Mouse (Mus musculus) heart, postnatal 36 days (tissue): ENCODE data around the gene Skp1a. TPM values are rescaled to one million over a fixed set of nuclear protein-coding genes. Genes with fewer than 3 reads are reported as not detected.

ENCODE experiments used
- DNase-seq, 2 experiments: peaks; one replicate each; pipeline ENCODE4 v3.0.0; 2021 to 2022
- intact Hi-C: fragments of 180-260 bp; cut with DNase I; formaldehyde crosslinking; loops from one replicate; pipeline ENCODE4 v1.15.1; 2025
- total RNA-seq, 2 experiments: library from RNA; stranded (reverse); gene quantifications; 2 replicates each; pipeline ENCODE4 v1.2.3; 2021

Gene Skp1a
- total RNA-seq, 2 experiments from 2014 or later = 241 to 246 TPM

DNA sequence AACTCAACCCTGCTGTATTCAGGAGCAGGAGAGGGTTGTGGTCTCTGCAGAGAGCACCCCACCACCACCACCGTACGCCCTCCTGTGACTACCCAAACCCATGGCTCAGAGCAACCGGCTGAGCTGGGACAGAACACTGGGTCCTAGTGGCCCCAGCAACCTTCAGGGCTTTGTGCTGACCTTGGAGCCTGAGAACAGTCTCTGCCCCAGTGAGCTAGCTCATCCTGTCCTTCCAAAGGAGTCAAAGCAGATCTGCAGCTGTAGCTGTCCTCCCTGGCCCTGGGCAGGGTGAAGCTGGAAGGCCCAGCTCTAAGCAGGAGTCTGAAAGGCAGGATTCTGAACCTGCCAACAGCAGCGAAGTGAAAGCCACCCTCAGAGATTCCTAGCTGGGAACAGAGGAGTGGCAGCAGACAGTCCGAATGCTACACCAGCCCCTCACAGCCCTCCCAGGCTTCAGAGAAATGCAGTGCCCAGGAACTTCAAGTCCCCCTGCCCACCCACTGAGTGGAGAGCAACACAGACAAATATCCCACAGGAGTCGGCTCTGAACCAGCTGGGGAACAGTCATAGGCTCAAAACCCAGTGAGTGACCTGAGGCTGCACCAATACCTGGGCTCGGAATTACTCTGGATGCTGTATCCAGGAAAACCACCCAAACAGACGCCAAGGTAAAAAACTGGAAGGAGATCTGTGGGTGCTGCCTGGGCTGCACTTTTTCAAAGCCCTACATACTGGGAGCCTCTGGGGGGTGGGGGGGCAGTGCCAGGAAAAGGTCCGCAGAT, 44.2 kb downstream of the Skp1a start:
- no peak for DNase-seq
- intact Hi-C loops = no loop called here

DNA sequence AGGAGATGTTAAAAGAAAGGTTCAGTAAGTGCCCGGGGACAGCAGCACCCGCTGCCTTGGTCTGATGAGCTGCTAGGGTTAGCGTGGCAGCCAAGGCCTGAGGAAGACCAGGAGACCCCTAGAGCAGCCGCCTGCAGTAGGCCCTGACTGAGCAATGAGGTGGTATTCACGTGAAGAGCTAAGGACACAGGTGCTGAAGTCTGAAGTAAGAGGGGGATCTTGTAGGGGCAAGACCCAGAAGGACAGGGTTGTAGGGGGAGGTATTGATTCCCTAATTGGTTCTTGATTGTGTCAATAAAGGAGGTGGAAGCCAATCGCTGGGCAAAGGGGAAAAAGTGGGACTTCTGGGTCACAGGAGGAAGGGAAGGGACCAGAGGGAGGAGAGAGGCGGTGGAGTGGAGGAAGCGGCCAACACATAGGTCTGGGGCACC, 45.2 kb downstream of the Skp1a start:
- intact Hi-C loops = no loop called here

DNA sequence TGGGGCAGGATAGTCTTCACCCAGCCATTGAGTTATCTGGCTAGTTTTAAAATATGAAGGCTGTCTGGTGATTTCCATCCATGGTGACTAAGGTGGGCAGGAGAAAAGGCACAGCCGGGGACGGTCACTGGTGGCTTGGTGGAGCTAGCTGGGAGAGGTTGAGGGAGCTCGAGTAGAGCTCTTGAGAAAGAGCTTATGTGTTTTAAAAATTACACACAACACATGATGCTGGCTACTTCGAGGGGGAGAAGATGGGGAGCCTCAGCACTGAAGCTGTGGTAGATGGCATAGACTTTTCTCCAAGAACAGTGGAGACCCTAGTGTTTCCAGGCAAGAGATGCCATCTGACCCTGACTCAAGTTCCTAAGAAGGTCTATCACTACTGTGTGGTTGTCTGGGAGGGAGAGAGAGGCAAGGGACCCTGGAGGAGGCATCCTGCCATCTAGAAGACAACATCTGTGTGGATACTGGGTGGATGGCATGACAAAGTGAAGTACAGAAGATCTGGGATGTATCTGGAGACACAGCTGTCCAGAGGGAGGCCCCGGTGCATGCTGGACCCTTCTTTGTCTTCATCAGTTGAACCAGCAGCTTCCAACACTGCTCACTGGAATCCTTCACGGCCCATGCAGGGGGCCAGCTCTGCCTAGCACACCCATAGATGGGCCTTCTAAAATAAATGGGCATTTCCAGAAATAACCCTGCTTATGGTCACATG, 45.8 kb downstream of the Skp1a start:
- DNase-seq = no peak
- intact Hi-C loops = no loop called here

More for the DNA sequence above, 45.2 kb downstream of the Skp1a start:
- DNase-seq = no peak

DNA sequence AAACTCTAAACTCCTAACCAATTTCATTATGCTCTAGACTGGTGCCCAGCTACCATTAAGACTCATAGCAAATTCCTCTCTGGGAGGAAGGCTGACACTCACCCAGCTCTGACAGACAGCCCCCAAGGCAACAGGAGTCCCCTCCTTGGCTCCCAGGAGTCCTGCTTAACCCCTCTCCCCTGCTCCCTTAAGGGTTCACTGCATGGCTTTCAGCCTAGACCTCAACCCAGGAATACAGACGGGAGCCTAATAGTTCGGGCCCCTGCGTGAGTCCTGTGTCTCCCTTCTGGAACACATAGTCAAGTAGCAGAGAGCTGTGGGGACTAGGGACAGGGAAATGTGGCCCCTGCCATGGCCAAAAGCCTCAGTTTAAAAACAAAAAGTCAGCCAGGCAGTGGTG, 46.4 kb downstream of the Skp1a start:
- DNase-seq = no peak
- intact Hi-C loops = no loop called here

DNA sequence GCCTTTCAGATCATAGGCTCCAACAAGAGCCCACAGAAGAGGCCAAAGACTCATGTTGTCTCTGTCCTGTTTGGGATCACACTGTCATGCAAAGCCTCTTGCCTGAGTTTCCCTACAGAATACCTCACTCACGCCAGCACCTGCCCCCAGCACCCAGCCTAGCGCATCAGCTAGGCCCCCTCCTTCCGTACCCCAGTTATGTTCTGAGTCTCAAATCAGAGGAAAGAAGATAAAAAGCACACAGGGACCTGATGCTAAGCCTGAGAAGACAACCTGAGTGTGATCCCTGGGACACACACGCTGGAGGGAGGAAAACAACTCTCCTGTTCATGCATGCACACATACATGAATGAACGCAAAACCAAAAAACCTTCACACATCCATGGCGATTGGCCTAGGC, 47.2 kb downstream of the Skp1a start:
- intact Hi-C loops = no loop called here

DNA sequence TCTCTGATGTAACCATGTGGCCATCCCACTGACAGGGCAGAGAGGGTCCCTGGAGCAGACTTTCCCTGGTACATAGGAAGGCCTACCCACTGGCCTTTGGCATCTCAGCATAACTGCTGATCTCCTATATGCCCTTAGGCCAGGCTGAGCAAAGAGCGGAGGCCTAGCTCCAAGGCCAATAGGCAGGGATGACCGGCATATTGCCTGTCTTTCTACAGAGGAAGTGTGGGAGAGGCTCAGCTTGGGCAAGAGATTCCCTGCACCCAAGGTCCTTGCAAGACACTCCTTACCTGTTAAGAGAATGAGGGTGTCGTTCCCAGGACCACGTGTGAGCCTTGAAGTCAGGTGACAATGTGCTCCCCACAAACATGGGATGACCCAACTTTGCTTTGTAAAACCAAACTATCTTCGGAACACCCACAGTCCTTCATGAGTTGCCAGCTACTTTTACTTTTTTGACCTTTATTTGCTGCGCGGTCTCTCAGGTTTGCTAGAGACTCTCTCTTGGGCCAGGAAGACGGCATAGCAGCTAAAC, 47.9 kb downstream of the Skp1a start:
- intact Hi-C loops = no loop called here
- no peak for DNase-seq

More for the DNA sequence above, 47.2 kb downstream of the Skp1a start:
- no peak for DNase-seq

DNA sequence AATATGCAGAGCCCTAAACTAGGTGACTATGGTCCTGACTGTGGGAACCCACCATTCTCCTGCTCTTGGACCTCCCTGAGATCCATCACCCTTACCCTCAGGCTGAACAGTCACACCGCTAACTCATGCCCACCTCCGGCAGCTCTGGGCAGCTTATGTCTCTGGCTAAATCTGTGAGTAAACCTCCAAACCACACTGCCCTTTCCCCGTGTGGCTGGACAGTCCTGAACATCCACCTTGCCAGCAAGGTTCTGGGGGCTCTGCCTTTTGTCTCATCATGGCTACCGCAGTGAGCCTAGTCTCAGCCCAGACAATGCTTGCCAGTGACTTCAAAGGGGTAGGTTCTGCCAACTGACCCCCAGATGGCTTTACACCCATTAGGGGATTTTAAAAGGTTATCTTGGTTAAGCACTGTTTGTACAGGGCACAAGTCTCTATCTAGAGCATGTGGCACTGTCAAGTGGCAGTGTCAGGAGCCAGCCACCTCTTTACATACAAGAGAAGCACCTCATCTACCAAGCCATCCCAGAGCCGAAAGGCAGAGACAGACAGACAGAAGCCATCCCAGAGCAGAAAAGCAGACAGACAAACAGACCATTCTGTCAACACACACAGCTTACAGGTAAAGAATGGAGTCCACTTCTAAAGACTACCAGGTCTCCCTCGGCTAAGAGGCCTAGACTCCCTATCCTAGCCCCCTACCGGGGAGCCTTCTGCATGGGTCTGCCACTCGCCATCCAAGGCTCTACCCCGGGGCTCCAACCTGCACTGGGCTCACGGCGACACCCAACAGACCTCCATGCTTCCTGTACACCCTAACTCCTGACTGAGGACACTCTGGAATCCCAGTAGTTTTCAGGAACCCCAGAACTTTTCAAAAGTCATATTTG, 49.0 kb downstream of the Skp1a start:
- intact Hi-C loops = no loop called here
- no peak for DNase-seq

DNA sequence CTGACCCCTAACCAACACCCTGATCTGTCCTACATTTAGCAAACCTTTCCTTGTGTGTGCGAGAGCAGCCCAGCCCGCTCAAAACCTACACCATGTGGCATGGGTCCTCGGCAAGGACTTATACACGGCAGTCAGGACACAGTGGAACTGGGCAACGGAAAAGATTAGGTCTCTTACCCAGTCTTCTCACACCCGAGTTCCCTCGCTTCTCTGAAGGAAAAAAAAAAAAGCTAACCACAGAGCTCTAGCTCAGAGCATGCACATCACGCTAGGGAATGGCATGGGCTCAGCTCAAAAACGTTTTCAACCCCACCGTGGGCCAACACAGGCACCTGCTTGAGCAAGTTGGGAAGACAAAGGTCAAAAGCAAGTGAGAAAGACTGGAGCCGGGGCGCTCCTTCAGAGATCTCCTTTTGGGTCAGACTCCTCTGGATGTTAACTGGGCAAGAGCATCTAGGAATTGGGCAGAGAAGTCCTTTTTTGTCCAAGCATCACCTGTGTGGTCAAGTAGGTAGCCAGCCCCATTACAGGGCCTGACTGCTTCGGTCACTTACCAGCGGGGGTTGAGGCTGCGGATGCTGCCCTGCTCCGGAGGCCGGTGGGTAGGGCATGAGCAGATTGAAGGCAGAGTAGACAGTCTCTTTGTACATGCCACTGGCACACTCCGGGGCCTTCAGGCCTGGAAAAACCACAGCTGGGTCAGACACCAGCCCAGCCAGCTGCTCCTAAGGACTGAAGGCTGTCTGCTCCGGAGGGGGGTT, 50.0 kb downstream of the Skp1a start:
- DNase-seq = no peak
- intact Hi-C loops = no loop called here

DNA sequence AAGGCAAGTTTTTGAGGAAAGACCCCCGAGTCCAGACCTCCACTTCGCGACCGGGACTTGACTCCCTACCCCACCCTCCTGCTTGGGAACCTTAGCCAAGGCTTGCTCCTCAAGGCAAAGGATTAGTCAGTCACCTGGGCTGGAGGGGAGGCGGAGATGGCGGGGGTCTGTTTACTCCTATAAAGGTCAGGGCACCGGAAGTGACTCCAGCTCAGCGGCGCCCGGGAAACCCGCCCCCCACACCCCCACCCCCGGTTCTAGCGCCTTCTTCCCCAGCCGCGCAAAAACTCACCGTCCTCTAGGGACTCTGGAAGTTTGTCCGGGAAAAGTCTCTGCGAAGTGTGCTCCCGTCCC, 50.6 kb downstream of the Skp1a start:
- DNase-seq = no peak
- intact Hi-C loops = no loop called here

DNA sequence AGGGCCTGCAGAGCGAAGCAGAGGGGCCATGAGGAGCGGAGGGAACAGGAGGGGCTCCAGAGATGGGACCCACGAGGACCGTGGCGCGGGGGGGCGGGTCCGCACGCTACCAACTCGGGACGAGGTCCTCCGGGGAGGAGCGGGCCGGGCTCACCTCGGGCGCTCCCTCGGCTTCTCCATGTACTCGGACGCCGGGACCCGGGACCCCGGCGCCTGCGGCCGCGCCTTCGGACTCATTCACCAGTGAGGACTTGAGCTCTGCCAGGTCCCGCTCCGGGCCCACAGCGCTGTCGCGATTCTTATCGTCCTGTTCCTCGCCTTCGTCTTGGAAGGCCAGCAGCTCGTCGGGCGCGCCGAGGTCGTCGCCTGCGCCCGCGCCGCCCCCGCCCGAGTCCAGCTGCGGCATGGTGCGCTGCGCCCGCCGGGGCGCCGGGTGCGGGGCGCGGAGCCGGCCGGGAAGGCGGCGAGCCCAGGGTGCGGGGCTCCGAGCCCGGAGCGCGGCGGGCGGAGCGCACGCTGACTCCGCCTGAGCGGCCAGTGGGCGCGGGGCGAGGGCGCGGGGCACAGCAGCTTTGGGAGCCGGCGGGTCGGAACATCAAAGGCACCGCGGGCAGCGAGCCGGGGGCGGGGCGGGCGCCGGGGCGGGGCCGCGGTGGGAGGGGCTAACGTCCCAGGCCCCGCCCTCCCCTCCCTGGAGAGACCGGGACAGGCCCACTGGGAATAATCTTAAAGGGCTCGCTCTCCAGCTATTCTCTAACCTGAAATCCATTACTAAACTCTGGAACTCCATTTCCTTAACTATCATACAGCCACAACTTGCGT, 51.2 kb downstream of the Skp1a start, which contains the start of gene Tcf7:
Gene Tcf7, minus strand, starts transcription at position 241 of the 822 bp plus-strand sequence.
- peak; percentile 50 to 63 for DNase-seq
- intact Hi-C loops = no loop called here

DNA sequence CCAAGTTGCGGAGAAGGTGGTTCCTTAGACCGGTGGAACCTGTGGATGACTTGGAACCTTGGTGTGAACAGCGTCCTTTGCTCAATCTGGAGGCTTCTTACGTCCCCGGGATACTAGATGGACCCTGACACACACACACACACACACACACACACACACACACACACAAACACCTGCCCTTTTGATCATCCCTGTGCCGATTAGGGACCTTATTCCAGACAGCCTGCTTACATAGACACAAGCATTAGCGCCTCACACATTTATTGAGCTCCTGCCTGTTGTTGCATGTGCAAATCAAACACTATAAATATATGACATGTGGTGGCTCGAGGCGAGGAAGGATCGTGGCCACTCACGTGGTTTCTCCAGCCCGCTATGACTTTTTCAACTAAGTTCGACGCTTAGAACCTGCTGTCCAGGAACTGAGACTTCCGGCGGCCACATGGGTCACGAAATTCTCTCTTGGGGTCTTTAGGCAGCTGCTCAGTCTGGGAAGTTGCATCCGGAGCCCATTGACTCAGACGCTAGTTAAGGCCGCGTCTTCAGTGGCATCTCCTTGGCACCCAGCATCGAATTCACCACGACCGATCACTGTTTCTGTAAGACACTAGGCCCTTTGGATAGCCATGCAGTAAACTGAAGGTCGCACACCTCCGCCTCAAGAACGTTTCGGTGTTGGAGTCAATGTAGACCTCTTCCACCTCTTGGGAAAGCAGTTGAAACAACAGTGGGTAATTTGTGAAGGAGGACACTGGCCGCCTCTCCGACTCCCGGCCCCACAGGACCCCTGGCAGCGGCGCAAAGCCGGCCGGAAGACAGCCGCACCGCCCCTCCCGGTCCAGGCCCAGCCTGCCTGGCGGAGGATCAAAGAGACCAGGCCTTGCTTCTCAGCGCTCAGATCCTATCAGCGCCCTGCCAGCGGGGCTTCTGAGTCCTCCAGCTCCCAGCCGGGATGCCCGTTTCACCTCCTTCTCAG, 52.1 kb downstream of the Skp1a start:
- intact Hi-C loops = no loop called here
- peak; percentile 57 to 65 for DNase-seq

DNA sequence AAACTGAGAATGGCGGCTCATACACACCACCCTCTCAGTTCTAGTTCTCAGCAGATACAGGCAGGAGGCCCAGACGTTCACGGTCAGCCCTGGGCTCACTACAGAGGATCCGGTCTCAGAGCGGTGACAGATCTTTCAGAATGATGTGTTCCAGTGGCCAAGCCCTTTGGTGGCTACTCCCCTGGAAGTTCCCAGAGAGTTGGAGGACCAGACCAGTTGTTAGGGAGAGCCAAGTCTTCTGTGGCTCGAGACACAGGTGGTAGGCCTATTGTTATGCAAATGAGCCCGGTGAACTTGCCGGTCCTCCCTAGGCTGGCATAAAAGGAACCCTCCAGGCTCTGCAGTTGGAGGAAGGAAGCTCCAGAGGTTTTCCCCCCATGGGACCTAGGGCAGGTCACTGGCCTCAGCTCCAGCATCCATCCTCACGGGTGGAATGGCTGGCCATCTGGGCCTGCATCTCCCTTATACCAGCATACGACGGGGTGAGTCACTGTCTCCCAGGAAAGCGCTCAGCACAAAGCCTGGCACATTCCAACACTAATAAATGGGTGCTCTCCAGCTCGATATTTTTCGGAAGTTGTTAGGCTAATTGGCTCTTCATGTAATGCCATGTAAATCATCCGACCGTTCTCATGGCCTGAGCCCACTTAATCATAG, 54.6 kb downstream of the Skp1a start:
- no peak for DNase-seq
- intact Hi-C loops = no loop called here

DNA sequence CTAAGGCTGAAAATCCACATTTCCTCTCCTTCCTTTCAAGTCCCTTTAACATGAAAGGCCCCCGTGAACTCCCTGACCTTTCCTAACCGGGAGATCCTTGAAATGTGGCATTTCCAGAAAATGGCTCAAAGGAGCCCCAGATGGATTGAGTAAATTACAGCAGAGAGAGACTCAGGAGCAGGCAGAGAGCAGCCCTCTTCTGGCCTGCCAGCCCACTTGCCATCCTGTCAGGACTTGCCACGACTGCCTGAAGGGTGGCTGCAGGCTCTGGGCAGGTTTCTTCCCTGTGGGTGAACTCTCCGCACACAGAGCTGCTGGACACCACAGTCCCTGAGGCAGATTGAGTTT, 55.1 kb downstream of the Skp1a start:
- intact Hi-C loops = no loop called here
- DNase-seq = no peak

DNA sequence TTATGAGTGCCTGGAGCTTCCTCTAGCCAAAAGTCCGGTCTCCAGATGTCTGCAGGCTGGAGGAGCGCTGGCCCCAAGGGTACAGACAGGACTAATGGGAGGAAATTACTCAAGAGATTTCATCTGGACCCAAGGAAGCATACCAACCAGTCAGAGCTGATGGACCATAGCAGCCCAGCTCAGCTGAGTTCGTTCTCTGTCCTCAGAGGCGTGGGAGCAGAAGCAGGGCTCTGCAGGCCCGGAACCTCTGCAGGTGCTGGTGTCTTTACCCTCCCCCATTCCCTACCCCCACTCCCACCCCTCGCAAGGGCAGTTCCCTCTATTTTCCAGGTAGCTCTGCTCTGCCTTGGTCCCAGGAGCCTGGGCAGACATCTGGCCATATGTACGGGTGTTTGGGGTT, 60.6 kb downstream of the Skp1a start:
- intact Hi-C loops = no loop called here
- DNase-seq = no peak

DNA sequence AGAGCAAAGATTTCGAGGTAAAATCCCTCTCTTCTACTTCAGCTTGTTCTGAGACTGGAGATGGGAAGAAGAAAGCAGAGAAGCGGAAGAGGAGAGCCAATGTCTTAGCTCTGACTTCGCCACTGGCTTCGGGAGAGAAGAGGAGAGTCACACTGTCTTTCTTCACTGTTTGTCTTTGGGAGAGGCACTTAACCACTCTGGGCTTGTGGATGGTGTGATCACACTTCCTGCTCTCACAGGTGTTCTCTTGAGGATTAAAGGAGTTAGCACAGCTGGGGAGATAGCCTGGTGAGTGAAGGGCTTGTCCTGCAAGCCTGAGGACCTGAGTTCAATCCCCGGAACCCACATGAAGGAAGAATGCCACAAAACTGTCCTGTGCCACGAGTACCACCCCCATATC, 61.1 kb downstream of the Skp1a start:
- intact Hi-C loops = no loop called here
- DNase-seq = no peak

DNA sequence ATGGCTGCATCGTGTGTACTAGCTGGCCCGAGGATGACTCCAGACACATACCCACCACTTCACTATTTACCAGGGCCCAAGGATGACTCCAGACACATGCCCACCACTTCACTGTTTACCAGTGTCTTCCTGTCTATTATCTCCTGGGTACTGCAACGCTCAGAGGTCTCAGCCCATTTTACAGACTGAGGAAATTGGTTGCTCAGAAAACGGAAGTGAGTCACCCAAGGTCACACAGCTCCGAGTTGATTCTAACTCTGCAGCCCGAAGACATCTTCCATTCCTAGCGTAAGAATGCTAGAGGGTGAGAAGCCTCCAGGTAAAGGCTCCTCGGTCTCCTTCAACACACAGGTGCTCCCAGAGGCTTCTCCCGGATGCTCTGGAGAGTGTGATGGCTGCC, 62.3 kb downstream of the Skp1a start:
- no peak for DNase-seq
- intact Hi-C loops = no loop called here
